Mouse (Mus musculus): ENCODE measurements around the gene Nrarp. TPM values are rescaled to one million over a fixed set of nuclear protein-coding genes. Genes with fewer than 3 reads are reported as not detected.

Gene Nrarp
- polyA plus RNA-seq, 1 experiment, result 1.7 TPM

DNA sequence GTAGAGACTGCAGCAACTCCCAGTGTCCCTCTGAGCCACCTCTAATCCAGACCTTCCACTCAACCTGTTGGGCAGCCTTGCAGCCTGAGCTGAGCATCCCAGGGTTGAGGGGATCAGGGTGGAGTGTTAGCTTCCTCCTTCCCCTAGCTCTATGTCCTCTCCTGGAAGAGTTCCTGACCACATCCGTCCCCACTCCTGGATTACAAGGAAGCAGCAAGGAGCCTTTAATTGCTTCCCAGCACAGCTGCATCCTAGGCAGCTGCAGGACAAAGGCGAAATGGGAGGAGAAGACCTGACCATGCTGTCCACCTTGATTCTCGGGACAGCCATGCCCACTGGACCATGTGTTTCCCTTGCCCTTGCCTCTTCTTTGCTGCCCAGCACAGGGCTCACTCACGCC lies 3.5 kb upstream of the Nrarp start:
- H3K27ac ChIP-seq (ENCODE audit: control insufficient read depth, insufficient read depth, low read depth, low read length, poor library complexity), result no peak overlapping the region
- H3K4me1 ChIP-seq (ENCODE audit: control insufficient read depth, insufficient read depth, low read length), result peaks cover 1% of the 10 kb centered on the region; the same call in 1 of the 2 replicates
- 77% methylated on average over 4 of the region's 4 CpGs for WGBS
- TF ChIP-seq POLR2A (IDR thresholded peaks at IDR 0.05; ENCODE audit: borderline replicate concordance, control insufficient read depth, low read depth, low read length) (no peak), CTCF (IDR thresholded peaks at IDR 0.05; ENCODE audit: control insufficient read depth, insufficient read depth, low read length) (no peak)
- H3K4me3 ChIP-seq (replicated peaks; ENCODE audit: control insufficient read depth, low read depth, low read length), result no peak overlapping the region

DNA sequence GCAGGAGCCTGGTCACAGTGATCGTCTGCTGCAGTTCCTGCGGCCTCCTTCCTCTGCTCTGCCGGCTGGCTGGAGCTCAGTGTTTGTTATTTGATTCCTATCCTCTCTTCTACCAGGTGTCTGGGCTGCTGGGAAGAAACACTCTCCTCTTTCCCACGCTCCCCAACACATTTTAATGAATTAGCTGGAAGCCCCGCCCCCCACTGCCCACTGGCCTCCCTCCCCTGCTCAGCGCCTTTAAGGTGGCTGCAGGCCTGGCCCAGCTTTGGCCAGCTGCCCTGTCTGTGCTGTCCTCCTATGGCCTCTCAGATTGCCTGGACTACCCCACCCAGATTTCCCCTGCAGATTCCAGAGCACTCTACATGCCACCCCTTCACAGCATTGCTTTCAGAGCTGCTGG lies 2.9 kb upstream of the Nrarp start:
- TF ChIP-seq CTCF (IDR thresholded peaks at IDR 0.05; ENCODE audit: control insufficient read depth, insufficient read depth, low read length), result no peak
- TF ChIP-seq POLR2A (IDR thresholded peaks at IDR 0.05; ENCODE audit: borderline replicate concordance, control insufficient read depth, low read depth, low read length), result no peak
- Histone ChIP-seq H3K27ac (ENCODE audit: control insufficient read depth, insufficient read depth, low read depth, low read length, poor library complexity) (no peak overlapping the region), H3K4me1 (ENCODE audit: control insufficient read depth, insufficient read depth, low read length) (peaks cover 1% of the 10 kb centered on the region; the same call in 1 of the 2 replicates), H3K4me3 (replicated peaks; ENCODE audit: control insufficient read depth, low read depth, low read length) (no peak overlapping the region)
- 73% methylated on average over 6 of the region's 6 CpGs for WGBS

DNA sequence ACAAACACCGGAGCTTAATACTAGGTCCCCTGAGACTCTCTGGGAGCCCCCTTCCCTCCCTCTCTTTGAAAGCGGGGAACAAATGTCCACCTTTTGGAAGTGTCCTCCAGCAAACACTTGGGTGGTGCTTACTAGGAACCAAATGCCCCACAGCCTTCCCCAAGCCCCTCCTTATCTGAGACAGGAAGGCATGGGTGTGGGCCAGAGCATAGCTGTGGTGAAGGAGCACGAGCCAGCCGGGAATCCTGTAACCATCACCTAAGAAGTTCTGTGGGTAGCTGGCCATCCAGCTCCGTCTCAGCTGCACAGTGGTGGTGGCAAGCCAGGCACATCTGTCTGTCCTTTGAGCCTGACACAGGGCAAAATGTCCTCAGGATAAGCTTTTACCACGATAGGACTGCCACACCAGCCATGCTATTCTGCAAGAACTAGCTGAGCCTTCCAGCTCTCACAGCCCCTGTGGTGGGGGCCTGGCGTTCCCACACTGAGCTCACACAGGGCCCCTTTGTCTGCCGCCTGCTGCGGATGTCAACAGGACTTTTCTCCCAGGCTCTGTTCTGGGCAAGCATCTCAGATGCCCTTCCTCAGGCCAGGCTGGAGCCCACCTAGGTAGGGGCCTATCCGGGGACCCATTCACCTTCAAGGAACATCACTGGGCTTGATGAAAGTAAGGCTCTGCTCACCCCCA lies 2.1 kb upstream of the Nrarp start:
- Histone ChIP-seq H3K4me1 (ENCODE audit: control insufficient read depth, insufficient read depth, low read length) (peaks cover 1% of the 10 kb centered on the region; the same call in 1 of the 2 replicates), H3K4me3 (replicated peaks; ENCODE audit: control insufficient read depth, low read depth, low read length) (no peak overlapping the region), H3K27ac (ENCODE audit: control insufficient read depth, insufficient read depth, low read depth, low read length, poor library complexity) (no peak overlapping the region)
- TF ChIP-seq CTCF (IDR thresholded peaks at IDR 0.05; ENCODE audit: control insufficient read depth, insufficient read depth, low read length), result no peak
- no peak for TF ChIP-seq POLR2A (IDR thresholded peaks at IDR 0.05; ENCODE audit: borderline replicate concordance, control insufficient read depth, low read depth, low read length)
- 66% methylated on average over 10 of the region's 10 CpGs for WGBS

DNA sequence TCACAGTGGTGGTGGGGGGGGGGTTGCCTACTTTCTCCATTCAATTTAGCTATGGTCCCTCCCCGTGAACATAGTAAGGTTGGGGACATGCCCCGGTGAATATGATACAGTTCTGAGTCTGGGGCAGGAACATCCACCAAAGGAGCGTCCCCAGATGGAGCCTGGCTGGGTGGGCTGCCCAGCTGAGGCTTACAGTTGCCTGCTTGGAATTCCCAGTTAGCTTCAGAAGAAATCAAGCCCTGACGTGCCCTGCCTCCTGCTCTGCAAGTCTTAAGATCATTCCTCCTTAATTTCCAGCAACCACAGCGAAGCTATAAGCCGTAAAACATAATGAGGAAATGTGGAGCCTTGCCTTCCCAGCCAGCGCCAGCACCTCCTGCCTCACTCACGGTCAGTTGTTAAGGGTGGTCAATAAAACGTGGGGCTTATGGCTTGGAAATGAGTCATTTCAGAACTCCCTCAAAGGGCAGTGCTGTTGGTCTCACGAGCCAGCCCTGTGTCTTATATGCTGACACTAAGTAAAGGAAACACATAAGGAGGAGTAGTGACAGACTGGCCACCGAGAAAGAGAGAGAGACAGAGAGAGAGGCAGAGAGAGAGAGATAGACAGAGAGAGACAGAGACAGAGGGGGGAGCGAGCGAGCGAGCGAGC lies 866 bp upstream of the Nrarp start:
- Histone ChIP-seq H3K27ac (ENCODE audit: control insufficient read depth, insufficient read depth, low read depth, low read length, poor library complexity) (no peak overlapping the region), H3K4me3 (replicated peaks; ENCODE audit: control insufficient read depth, low read depth, low read length) (no peak overlapping the region), H3K4me1 (ENCODE audit: control insufficient read depth, insufficient read depth, low read length) (peaks cover 1% of the 10 kb centered on the region; the same call in 1 of the 2 replicates)
- TF ChIP-seq CTCF (IDR thresholded peaks at IDR 0.05; ENCODE audit: control insufficient read depth, insufficient read depth, low read length) (no peak), POLR2A (IDR thresholded peaks at IDR 0.05; ENCODE audit: borderline replicate concordance, control insufficient read depth, low read depth, low read length) (no peak)
- 71% methylated on average over 15 of the region's 15 CpGs for WGBS

DNA sequence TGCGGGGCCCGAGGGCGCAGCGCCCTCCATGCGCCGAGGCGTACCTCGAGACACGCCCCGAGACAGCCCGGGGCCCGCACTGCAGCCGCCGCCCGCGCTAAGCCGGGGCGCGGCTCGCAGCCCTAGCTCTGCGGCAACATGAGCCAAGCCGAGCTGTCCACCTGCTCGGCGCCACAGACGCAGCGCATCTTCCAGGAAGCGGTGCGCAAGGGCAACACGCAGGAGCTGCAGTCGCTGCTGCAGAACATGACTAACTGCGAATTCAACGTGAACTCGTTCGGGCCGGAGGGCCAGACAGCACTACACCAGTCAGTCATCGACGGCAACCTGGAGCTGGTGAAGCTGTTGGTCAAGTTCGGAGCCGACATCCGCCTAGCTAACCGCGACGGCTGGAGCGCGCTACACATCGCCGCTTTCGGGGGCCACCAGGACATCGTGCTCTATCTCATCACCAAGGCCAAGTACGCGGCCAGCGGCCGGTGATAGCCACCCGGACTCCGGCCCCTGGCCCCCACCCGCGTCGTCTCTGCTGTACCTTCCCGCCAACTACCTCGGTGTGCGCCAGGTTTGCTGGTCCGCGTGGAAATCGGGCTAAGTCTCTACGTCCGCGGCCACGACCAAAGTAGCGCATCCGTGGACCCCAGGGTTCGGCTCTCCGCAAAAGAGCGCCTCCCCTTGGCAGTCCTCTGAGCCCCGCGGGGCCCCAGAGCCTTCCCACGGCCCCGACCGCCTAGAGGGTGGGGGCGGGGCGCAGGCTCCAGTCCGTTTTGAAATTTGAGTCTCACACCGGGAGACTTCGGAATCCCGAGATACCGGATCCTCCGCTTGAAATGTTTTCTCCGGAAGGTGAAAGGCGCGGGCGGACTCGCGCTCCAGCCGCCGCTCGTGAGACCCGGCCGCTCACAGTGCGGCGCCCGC lies 674 bp downstream of the Nrarp start:
- Histone ChIP-seq H3K4me1 (ENCODE audit: control insufficient read depth, insufficient read depth, low read length) (no peaks in the 10 kb centered on the region; the same call in 1 of the 2 replicates), H3K4me3 (replicated peaks; ENCODE audit: control insufficient read depth, low read depth, low read length) (peak overlapping the region; percentile 52), H3K27ac (ENCODE audit: control insufficient read depth, insufficient read depth, low read depth, low read length, poor library complexity) (peak overlapping the region; percentile 65)
- WGBS, result under 1% methylated on average over 99 of the region's 100 CpGs
- peak; percentile 47; the same call in 1 of the 2 replicates for TF ChIP-seq POLR2A (IDR thresholded peaks at IDR 0.05; ENCODE audit: borderline replicate concordance, control insufficient read depth, low read depth, low read length)
- no peak for TF ChIP-seq CTCF (IDR thresholded peaks at IDR 0.05; ENCODE audit: control insufficient read depth, insufficient read depth, low read length)

DNA sequence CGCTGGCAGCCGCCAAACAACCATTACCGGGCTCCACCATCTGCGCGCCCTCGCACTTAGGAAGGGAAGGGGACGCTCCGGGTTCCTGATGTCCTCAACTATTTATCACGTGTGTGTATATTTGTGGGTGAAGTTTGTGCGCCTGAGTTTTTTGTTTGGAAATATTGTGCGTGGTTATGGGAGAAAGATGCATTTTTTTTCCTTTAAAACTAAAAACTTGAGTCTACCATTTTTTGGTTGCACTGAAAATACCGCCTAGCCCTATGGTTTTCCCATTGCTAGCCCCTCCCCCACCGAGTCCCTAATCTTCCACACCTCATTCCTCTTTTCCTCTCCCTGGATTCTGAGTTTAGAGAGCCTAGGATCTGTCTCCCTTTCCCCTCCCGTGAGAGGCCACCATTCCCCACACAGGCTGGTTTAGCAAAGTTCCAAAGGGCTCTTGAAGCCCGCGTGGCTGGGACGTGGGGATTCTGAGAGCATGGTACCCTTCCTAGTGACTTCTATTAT lies 1.4 kb downstream of the Nrarp start:
- TF ChIP-seq POLR2A (IDR thresholded peaks at IDR 0.05; ENCODE audit: borderline replicate concordance, control insufficient read depth, low read depth, low read length) (no peak), CTCF (IDR thresholded peaks at IDR 0.05; ENCODE audit: control insufficient read depth, insufficient read depth, low read length) (no peak)
- Histone ChIP-seq H3K27ac (ENCODE audit: control insufficient read depth, insufficient read depth, low read depth, low read length, poor library complexity) (no peak overlapping the region), H3K4me1 (ENCODE audit: control insufficient read depth, insufficient read depth, low read length) (no peaks in the 10 kb centered on the region; the same call in 1 of the 2 replicates), H3K4me3 (replicated peaks; ENCODE audit: control insufficient read depth, low read depth, low read length) (peak overlapping the region; percentile 52)
- WGBS, result 8% methylated on average over 17 of the region's 17 CpGs

DNA sequence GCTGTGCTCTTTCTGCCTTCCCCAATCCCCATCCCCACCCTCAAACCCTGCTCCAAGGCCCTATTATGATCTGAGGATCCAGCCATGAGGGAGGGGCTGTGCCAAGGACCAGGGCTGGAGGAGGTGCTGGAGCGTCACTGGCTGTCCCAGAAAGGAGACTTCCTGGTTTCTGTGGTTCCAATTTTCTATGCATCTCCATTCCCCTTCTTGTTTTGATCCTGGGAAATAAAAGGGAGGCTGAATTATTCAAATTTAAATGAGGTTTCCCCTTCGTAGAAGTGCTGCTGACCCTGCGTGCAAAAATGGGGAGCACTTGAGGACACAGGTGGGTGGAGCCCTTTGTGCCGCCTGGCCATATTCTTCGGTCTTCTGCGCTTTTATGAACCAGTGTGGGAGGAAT lies 2.1 kb downstream of the Nrarp start:
- WGBS, result 31% methylated on average over 6 of the region's 6 CpGs
- Histone ChIP-seq H3K4me1 (ENCODE audit: control insufficient read depth, insufficient read depth, low read length) (no peaks in the 10 kb centered on the region; the same call in 1 of the 2 replicates), H3K27ac (ENCODE audit: control insufficient read depth, insufficient read depth, low read depth, low read length, poor library complexity) (no peak overlapping the region), H3K4me3 (replicated peaks; ENCODE audit: control insufficient read depth, low read depth, low read length) (no peak overlapping the region)
- TF ChIP-seq POLR2A (IDR thresholded peaks at IDR 0.05; ENCODE audit: borderline replicate concordance, control insufficient read depth, low read depth, low read length) (no peak), CTCF (IDR thresholded peaks at IDR 0.05; ENCODE audit: control insufficient read depth, insufficient read depth, low read length) (no peak)

Data from bone marrow, adult 2 months (tissue).